Mouse (Mus musculus): ENCODE measurements around the gene Tbc1d1. TPM values are rescaled to one million over a fixed set of nuclear protein-coding genes. Genes with fewer than 3 reads are reported as not detected.

The Tbc1d1 gene
- polyA plus RNA-seq, 1 experiment from 2014 or later, result 38.3 TPM

DNA sequence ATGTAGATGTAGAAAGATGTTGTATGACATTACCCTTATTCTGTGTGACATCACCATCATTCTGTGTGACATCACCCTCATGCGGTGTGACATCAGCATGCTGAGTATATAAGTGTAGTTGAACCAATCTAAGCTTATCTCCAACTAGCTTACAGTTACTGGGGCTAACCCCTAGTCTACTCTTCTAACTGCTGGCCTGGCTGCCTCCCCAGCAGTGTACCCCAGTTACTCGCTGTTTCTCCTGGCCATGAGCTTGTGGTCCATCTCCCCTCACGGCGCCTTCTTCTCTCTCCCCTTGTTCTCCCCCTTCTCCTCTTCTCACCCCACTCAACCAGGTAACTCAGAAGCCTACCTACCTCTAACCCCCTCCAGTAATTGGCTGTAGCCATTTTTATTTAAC, 64.7 kb downstream of the Tbc1d1 start:
- Histone ChIP-seq H3K27me3 (replicated peaks) (no peaks in the 10 kb centered on the region), H3K27ac (ENCODE audit: poor library complexity, severe bottlenecking) (no peak overlapping the region), H3K4me2 (no peak overlapping the region), H3K4me3 (no peak overlapping the region), H3K9me3 (replicated peaks) (no peaks in the 10 kb centered on the region), H3K4me1 (replicated peaks) (peaks cover 10% of the 10 kb centered on the region; the same call in 1 of the 2 replicates), H3K9ac (no peak overlapping the region), H3K36me3 (no peaks in the 10 kb centered on the region; the same call in 1 of the 2 replicates)
- ATAC-seq (ENCODE audit: insufficient number of reproducible peaks, low FRiP score), result no peak
- 89% methylated on average over 4 of the region's 4 CpGs for WGBS

DNA sequence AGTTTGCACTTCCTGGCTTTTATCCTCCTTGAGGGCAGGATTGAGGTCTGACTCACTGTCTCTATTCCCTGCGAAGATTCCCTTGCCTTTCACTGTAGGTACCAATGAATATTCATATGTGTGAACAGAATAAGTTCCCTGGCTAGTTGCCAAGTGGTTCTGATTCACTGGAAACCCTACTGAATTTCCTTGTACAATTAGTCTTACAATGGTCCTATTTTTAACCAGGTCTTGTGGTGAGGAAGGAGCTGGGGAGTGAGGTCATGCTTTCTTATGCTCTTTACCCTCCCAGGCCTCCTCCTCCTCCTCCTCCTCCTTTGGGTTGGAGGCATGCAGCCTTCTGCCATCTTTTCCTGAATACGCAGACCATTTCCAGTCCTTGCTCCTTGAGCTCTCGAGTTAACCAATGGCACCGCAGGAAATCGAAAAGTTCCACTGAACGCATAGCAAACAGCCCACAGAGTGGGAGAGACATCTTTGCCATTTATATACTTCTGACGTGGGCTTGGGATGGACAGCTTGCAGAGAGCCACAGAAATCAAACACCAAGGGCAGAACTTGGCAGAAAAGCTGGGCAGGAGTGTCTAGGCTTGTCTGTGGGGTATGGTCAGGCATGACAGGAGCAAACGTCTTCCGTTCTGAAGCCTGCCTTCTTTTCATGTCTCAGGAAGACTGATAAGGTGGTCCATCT, 68.8 kb downstream of the Tbc1d1 start:
- Histone ChIP-seq H3K4me3 (no peak overlapping the region), H3K36me3 (no peaks in the 10 kb centered on the region; the same call in 1 of the 2 replicates), H3K4me2 (no peak overlapping the region), H3K27me3 (replicated peaks) (no peaks in the 10 kb centered on the region), H3K27ac (ENCODE audit: poor library complexity, severe bottlenecking) (no peak overlapping the region), H3K9ac (no peak overlapping the region), H3K9me3 (replicated peaks) (no peaks in the 10 kb centered on the region), H3K4me1 (replicated peaks) (peaks cover 10% of the 10 kb centered on the region)
- ATAC-seq (ENCODE audit: insufficient number of reproducible peaks, low FRiP score), result no peak
- whole genome bisulfite sequencing, result 72% methylated on average over 9 of the region's 9 CpGs

DNA sequence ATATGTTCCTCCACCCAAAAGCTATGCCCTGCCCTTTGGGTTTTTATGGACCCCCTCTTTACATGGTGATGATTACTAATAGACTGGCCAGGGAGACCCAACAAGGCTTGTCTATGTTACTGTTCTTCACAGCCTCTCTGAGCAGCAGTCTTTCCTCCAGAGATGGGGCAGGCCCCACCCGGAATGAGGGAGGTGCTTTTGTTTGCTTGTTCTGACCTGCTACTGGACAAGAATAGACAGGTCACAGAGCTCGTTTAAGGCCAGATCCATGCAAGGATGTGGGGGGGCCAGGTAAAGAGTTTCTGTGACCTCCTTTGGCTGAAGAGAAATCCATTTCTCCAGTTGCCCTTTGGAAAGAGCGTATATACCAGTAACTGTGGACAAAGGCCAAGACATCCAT, 72.1 kb downstream of the Tbc1d1 start:
- ATAC-seq (ENCODE audit: insufficient number of reproducible peaks, low FRiP score), result no peak
- 84% methylated on average over 3 of the region's 3 CpGs for WGBS

DNA sequence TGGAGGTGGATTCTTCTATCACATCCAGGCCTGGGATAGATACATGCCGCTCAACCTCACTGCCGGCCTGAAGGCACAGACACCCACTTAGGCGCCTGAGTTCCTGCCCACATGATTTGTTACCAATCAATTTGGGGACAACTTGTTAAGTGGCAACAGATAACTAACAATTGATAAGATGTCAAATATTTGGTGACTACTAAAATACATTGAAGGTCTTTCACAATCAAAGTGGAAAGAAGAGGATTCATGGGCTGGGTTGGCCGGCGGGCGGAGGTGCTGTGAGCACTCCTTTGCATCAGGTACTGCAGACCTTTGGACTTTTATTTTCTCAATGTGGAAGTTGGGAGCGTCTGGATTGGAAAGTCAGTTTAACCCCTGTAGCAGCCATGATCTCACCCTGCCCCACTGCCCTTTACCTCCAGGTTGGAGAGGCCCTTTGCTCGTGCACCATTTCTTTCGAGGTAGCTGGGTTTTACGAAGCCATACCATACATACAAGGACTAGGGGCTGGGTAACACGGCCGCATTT, 73.3 kb downstream of the Tbc1d1 start:
- Histone ChIP-seq H3K4me2 (peak overlapping the region; percentile 74), H3K4me3 (peak overlapping the region; percentile 73), H3K9me3 (replicated peaks) (no peaks in the 10 kb centered on the region), H3K4me1 (replicated peaks) (peaks cover 26% of the 10 kb centered on the region), H3K27ac (ENCODE audit: poor library complexity, severe bottlenecking) (no peak overlapping the region), H3K36me3 (no peaks in the 10 kb centered on the region), H3K27me3 (replicated peaks) (no peaks in the 10 kb centered on the region), H3K9ac (peak overlapping the region; percentile 63; the same call in 1 of the 2 replicates)
- 38% methylated on average over 12 of the region's 12 CpGs for WGBS
- no peak for ATAC-seq (ENCODE audit: insufficient number of reproducible peaks, low FRiP score)

More for the DNA sequence above, 72.1 kb downstream of the Tbc1d1 start:
- H3K27ac ChIP-seq (ENCODE audit: poor library complexity, severe bottlenecking), result no peak overlapping the region
- H3K4me3 ChIP-seq, result no peak overlapping the region
- H3K4me1 ChIP-seq (replicated peaks), result peaks cover 20% of the 10 kb centered on the region
- no peaks in the 10 kb centered on the region for H3K27me3 ChIP-seq (replicated peaks)
- no peaks in the 10 kb centered on the region for H3K9me3 ChIP-seq (replicated peaks)
- no peak overlapping the region for H3K9ac ChIP-seq
- no peak overlapping the region for H3K4me2 ChIP-seq
- H3K36me3 ChIP-seq, result no peaks in the 10 kb centered on the region

DNA sequence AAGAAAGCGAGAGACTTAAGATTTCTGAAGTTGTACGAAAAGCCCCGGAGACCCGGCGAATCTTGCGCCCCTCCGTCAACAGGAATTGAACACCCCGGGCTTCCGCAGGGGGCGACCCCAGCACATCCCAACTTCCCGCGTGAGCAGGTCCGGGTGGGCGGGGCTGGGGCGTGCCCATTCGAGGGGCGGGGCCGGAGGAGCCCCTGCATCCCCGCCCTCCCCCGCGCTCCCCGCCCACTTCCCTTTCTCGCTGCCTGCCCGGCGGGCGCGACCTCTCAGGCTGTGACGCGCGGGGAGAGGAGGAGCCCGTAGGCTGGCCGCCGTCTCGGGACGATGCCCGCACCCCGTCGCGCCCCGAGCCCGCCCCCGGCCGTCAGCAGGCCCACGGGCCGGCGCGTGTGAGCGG, 74.0 kb downstream of the Tbc1d1 start:
- Histone ChIP-seq H3K4me1 (replicated peaks) (peaks cover 31% of the 10 kb centered on the region), H3K27me3 (replicated peaks) (no peaks in the 10 kb centered on the region), H3K9ac (peak overlapping the region; percentile 87), H3K36me3 (no peaks in the 10 kb centered on the region), H3K4me3 (peak overlapping the region; percentile 73), H3K27ac (ENCODE audit: poor library complexity, severe bottlenecking) (peak overlapping the region; percentile 60), H3K9me3 (replicated peaks) (no peaks in the 10 kb centered on the region), H3K4me2 (peak overlapping the region; percentile 74)
- peak; percentile 95 for ATAC-seq (ENCODE audit: insufficient number of reproducible peaks, low FRiP score)
- whole genome bisulfite sequencing, result under 1% methylated on average over 44 of the region's 48 CpGs

DNA sequence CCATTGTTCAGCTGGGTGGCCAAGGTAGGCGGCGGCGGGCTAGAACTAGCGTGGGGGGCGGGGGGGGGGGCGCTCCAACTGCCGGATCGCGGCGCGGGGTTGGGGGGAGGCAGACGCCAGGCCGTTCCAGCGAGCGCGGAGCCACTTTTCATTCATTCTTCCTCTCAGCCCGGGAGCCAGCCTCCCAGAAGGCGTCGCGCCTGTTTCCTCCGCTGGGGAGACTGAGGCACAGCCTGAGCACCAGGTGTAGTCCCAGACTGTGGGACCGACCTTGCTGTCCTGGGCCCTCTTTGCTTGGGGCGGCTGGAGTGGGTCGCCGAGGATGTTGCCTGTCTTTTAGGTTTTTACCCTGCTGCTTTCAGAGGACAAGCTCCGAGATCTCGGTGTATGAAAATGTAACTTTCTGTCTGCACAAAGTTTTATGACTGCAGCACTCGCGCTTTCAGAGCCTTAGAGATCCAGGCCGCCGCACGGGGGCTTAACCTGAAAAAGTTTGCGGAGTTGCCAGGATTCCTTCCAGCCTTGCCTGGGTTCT, 74.5 kb downstream of the Tbc1d1 start:
- WGBS, result 0% methylated on average over 22 of the region's 33 CpGs

DNA sequence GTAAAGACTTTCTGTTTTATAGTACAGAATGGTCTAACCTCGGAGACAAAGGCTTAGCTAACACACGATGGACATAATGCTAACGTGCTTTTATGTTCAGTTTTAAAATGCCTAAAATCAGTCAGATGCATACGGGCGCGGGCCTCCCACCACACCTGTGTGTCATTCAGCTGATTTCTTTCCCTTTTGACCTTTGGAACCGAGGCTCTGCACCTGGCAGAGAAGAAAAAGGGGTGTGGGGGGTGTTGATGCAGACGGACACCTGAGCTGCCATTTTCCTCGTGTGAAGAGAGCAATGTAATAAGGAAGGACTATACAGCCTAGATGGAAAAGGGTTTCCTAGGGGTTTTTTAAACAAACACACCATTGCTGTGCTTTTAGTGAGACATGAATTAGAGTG, 76.8 kb downstream of the Tbc1d1 start:
- Histone ChIP-seq H3K27me3 (replicated peaks) (no peaks in the 10 kb centered on the region), H3K36me3 (no peaks in the 10 kb centered on the region), H3K4me2 (no peak overlapping the region), H3K9ac (no peak overlapping the region), H3K4me3 (no peak overlapping the region), H3K27ac (ENCODE audit: poor library complexity, severe bottlenecking) (no peak overlapping the region), H3K4me1 (replicated peaks) (peaks cover 47% of the 10 kb centered on the region), H3K9me3 (replicated peaks) (no peaks in the 10 kb centered on the region)
- WGBS, result 80% methylated on average over 9 of the region's 9 CpGs
- ATAC-seq (ENCODE audit: insufficient number of reproducible peaks, low FRiP score), result no peak

More for the DNA sequence above, 74.5 kb downstream of the Tbc1d1 start:
- Histone ChIP-seq H3K27me3 (replicated peaks) (no peaks in the 10 kb centered on the region), H3K9me3 (replicated peaks) (no peaks in the 10 kb centered on the region), H3K4me1 (replicated peaks) (peaks cover 33% of the 10 kb centered on the region), H3K9ac (peak overlapping the region; percentile 87), H3K4me3 (peak overlapping the region; percentile 73), H3K36me3 (no peaks in the 10 kb centered on the region), H3K27ac (ENCODE audit: poor library complexity, severe bottlenecking) (peak overlapping the region; percentile 60), H3K4me2 (peak overlapping the region; percentile 74)
- ATAC-seq (ENCODE audit: insufficient number of reproducible peaks, low FRiP score), result peak; percentile 55

DNA sequence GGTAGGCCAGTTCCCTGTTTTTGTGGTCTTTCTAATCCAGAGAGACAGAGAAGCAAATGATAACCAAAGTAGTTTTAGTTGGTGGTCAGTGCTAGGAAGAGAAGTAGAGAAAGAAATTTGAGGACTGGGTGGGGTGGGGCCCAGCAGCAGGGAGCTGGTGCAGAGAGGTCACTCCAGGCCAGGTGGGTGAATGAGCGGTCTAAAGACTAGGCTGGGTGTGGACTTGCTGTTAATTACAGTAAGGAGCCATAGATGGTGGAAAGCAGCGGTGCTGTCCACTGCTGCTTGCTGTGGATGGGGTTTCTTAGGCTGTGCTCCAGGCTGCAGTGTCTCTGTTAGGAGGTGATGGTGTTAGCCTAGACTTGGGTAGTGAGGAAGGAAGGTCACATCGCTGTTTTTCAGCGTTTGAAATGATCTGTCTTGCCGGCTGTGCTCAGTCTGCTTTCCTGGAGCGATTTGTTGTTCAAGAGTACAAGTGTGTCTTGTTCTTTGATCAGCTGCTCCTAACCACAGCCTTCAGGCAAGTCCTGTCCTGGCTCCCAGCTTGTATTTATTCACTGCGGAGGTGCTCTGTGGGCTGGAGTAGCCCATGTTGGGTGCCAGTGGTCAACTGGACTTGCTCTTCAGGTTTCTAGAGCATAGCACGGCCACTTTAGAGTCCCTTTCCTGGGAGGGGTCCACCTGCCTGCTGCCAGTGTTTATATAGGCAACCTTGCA, 78.3 kb downstream of the Tbc1d1 start:
- no peak overlapping the region for H3K4me2 ChIP-seq
- H3K9me3 ChIP-seq (replicated peaks), result no peaks in the 10 kb centered on the region
- H3K4me1 ChIP-seq (replicated peaks), result peaks cover 52% of the 10 kb centered on the region
- no peak overlapping the region for H3K4me3 ChIP-seq
- no peak overlapping the region for H3K27ac ChIP-seq (ENCODE audit: poor library complexity, severe bottlenecking)
- no peak for ATAC-seq (ENCODE audit: insufficient number of reproducible peaks, low FRiP score)
- WGBS, result 52% methylated on average over 8 of the region's 8 CpGs
- no peak overlapping the region for H3K9ac ChIP-seq
- H3K36me3 ChIP-seq, result no peaks in the 10 kb centered on the region
- no peaks in the 10 kb centered on the region for H3K27me3 ChIP-seq (replicated peaks)

DNA sequence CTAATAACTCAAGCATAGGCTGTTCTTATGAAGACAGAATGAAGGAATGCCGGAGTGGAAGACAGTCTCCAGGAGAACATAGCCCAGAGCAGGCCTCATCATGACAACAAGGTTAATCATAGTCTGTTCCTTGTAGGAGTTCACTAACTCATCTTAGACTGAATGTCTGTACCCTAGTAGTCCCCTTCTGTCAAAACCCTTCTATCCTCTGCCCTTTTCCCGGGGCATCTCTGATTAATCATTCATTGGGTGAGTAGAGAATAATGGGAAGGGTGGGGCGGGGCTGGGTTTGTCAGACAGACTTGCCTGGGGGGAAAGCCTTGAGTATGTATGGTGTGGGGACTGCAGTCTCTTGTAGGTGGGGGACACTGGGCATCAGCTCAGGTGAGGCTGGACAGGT, 79.1 kb downstream of the Tbc1d1 start:
- H3K4me3 ChIP-seq, result no peak overlapping the region
- no peak overlapping the region for H3K9ac ChIP-seq
- H3K36me3 ChIP-seq, result no peaks in the 10 kb centered on the region
- no peaks in the 10 kb centered on the region for H3K9me3 ChIP-seq (replicated peaks)
- H3K4me1 ChIP-seq (replicated peaks), result peaks cover 57% of the 10 kb centered on the region
- no peak for ATAC-seq (ENCODE audit: insufficient number of reproducible peaks, low FRiP score)
- H3K27me3 ChIP-seq (replicated peaks), result no peaks in the 10 kb centered on the region
- H3K4me2 ChIP-seq, result no peak overlapping the region
- no peak overlapping the region for H3K27ac ChIP-seq (ENCODE audit: poor library complexity, severe bottlenecking)
- 83% methylated on average over 3 of the region's 3 CpGs for WGBS

DNA sequence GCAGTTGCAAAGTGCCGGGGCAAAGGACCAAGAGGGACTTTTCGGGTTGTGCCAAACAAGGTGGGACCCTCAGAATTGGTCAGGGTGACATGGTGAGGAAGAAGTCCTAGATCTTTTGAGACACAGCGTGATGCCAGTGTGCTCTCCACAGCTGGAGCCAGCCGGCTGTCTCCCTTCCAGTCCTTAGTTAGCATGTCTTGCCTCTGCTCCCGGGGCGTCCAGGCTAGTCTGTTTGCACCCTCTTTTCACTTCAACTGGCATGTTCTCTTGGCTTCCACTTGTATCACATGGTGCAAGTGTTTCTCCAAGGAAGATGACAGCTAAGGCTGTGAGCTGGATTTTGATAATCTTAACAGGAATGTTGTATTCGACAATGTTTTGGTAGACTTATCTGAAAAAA, 80.5 kb downstream of the Tbc1d1 start:
- Histone ChIP-seq H3K4me1 (replicated peaks) (peaks cover 61% of the 10 kb centered on the region), H3K27ac (ENCODE audit: poor library complexity, severe bottlenecking) (no peak overlapping the region), H3K4me2 (0 out of 2 replicates have a peak overlapping the region, but pooled peaks have one; percentile 5), H3K9ac (0 out of 2 replicates have a peak overlapping the region, but pooled peaks have one; percentile 10), H3K27me3 (replicated peaks) (no peaks in the 10 kb centered on the region), H3K4me3 (no peak overlapping the region), H3K36me3 (no peaks in the 10 kb centered on the region), H3K9me3 (replicated peaks) (no peaks in the 10 kb centered on the region)
- ATAC-seq (ENCODE audit: insufficient number of reproducible peaks, low FRiP score), result no peak
- 28% methylated on average over 7 of the region's 7 CpGs for WGBS

DNA sequence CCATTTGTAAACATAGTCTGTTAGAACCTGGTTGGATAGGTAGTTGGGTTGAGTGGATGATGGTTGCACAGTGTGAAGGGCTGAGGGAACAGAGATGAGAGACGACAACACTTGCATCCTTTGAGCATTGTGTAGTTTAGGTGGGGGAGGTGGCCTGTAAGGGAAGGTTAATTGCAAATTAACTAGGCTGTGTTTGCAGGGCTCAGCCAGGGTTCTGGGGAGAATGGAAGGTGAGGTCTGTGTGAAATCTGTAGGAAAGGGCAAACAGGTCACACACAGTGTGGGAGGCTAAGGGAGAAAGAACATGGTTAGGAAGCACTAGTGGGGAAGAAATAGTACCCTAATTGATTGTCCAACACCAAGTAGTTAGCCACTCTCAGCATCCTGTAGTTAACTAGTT, 81.2 kb downstream of the Tbc1d1 start:
- Histone ChIP-seq H3K27ac (ENCODE audit: poor library complexity, severe bottlenecking) (no peak overlapping the region), H3K9me3 (replicated peaks) (no peaks in the 10 kb centered on the region), H3K4me2 (no peak overlapping the region), H3K9ac (no peak overlapping the region), H3K27me3 (replicated peaks) (no peaks in the 10 kb centered on the region), H3K4me3 (no peak overlapping the region), H3K36me3 (no peaks in the 10 kb centered on the region), H3K4me1 (replicated peaks) (peaks cover 68% of the 10 kb centered on the region)
- 20% methylated on average over 1 of the region's 1 CpGs for whole genome bisulfite sequencing
- no peak for ATAC-seq (ENCODE audit: insufficient number of reproducible peaks, low FRiP score)
